Mouse (Mus musculus): ENCODE data around the gene Ppp2r2c. TPM values are rescaled to one million over a fixed set of nuclear protein-coding genes. Genes with fewer than 3 reads are reported as not detected.

Ppp2r2c gene
- polyA plus RNA-seq, 1 experiment from 2014 or later = 0.31 TPM

DNA sequence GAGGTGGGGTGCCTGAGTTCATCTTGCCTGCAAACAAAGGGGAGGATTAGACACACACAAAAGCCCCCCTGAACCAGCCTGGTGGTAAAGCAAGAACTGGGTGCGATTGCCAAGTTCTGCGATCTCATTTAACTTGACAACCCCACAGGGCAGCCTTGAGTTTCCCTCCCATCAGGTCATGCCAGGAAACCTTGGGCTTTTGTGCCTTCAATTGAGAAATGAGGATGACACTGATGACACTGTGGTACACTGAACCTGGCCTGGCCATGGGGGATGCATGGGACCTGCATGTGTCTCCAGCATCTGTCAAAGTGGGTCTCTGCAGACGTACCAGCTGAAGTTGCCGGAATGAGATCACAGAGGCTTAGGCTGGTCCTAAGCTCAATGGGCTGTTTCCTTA is 114.0 kb downstream of the Ppp2r2c start:
- no peak for ATAC-seq (ENCODE audit: insufficient number of reproducible peaks, insufficient read depth, low FRiP score, low TSS enrichment, low read depth)
- 92% methylated on average over 4 of the region's 4 CpGs for WGBS
- Histone ChIP-seq H3K4me1 (replicated peaks) (no peaks in the 10 kb centered on the region), H3K36me3 (peaks cover 15% of the 10 kb centered on the region; the same call in 1 of the 2 replicates), H3K9me3 (no peaks in the 10 kb centered on the region), H3K4me3 (replicated peaks) (no peak overlapping the region), H3K4me2 (no peak overlapping the region), H3K9ac (replicated peaks) (no peak overlapping the region), H3K27ac (no peak overlapping the region), H3K27me3 (no peaks in the 10 kb centered on the region; the same call in 1 of the 2 replicates)

DNA sequence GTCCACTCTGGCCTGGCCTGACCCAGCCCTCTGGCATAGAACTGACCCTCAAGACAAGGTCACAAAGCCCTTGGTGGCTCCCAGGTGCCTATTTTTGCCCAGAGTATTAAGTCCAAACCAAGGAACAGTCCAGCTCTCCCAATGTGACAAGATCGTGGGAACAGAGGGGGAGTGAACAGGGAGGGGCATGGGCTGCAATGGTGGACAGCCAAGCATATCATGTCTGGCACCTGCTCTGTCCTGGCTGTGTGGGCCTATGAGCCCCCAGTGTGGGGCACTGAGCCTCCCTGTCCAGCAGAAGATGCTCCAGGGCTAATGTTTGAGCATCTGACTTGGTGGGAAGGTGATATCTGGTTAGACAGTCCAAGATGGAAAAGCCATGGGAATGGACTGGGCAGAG is 118.3 kb downstream of the Ppp2r2c start:
- Histone ChIP-seq H3K4me2 (no peak overlapping the region), H3K36me3 (no peaks in the 10 kb centered on the region), H3K9me3 (no peaks in the 10 kb centered on the region), H3K4me1 (replicated peaks) (peaks cover 15% of the 10 kb centered on the region), H3K9ac (replicated peaks) (no peak overlapping the region), H3K27me3 (peaks cover 3% of the 10 kb centered on the region; the same call in 1 of the 2 replicates), H3K27ac (no peak overlapping the region), H3K4me3 (replicated peaks) (no peak overlapping the region)
- no peak for ATAC-seq (ENCODE audit: insufficient number of reproducible peaks, insufficient read depth, low FRiP score, low TSS enrichment, low read depth)
- 78% methylated on average over 1 of the region's 1 CpGs for WGBS

DNA sequence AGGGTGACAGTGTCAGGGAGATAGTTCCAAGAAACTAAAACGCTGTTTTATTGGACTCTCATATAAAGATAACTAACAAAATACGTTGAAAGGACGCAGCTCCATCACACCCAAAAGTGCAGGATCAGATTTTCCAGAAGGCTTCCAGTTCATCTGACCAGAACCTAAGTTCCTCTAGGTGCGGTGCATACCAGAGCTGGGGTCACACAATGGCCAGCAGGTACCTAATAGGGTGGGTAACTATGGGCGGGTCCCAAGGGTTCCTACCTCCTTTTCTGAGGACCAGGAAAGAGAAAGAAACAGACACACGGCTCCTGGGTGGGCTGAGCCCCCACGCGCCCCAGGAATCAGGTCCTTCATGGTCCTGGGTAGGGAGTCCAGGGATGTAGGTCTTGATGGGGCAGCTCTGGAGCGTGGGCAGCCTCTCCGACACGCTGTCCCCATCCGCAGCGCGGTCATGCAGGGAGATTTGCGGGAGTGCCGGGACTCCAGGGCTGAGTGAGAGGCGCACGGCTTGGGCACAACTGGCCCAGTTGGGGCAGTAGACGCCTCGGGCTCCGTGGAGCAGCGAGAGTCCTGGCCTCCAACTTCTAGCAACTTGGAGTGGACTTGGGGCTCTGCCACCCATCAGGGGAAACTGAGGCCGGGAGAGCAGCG is 119.9 kb downstream of the Ppp2r2c start:
- peak overlapping the region; percentile 94 for H3K4me2 ChIP-seq
- ATAC-seq (ENCODE audit: insufficient number of reproducible peaks, insufficient read depth, low FRiP score, low TSS enrichment, low read depth) = peak; percentile 29; the same call in 1 of the 2 replicates
- 11% methylated on average over 24 of the region's 24 CpGs for WGBS
- H3K27ac ChIP-seq = no peak overlapping the region; the same call in 1 of the 2 replicates
- no peaks in the 10 kb centered on the region for H3K9me3 ChIP-seq
- peaks cover 15% of the 10 kb centered on the region for H3K4me1 ChIP-seq (replicated peaks)
- no peaks in the 10 kb centered on the region for H3K36me3 ChIP-seq
- H3K27me3 ChIP-seq = peaks cover 3% of the 10 kb centered on the region; the same call in 1 of the 2 replicates
- H3K4me3 ChIP-seq (replicated peaks) = peak overlapping the region; percentile 69
- H3K9ac ChIP-seq (replicated peaks) = peak overlapping the region; percentile 77

DNA sequence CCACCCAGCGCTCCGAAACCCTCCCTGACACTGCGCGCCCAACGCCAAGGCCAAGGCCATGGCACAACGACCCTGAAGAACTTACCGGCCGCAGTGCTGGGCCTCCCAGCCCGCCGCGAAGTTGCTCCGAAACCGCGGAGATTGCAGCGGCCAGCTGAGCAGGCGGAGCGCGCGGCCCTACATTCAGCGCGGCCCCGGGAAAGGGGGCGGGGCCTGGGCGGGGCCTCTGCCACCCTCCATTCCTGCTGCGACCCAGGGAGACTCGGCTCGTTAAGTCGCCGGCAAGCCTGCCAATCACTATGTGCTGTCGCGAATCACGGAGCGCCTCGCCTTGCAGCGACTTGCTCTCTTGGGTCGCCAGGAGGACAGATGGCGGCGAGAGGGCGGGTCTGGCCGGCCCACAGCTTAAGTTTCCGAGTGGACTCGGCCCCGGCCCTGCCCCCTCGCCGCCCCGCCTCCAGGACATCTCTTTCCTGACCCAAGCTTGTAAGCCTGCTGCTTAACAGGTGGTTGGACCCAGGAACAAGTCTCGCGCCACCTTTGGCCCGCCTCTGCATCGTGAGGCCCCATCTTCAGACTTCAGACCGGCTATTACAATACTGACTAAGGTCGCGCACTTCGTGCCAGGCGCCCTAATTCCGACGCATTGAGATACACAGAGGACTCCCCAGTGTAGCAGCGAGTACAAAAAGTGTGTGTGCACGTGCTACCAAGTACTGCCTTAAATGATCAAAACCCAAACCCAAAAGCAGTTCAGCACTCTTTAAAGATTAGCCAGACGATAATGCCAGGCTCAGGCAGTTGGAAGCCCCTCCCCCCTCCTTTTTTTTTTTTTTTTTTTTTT is 120.7 kb downstream of the Ppp2r2c start, which contains the start of gene Wfs1:
Gene Wfs1 (minus strand): TSS at position 425 of the 844 bp plus-strand sequence.
- no peaks in the 10 kb centered on the region for H3K9me3 ChIP-seq
- H3K36me3 ChIP-seq = no peaks in the 10 kb centered on the region
- peak within 1 kb of the TSS; percentile 94 for H3K4me2 ChIP-seq
- peaks cover 15% of the 10 kb centered on the region for H3K4me1 ChIP-seq (replicated peaks)
- H3K27me3 ChIP-seq = peaks cover 3% of the 10 kb centered on the region; the same call in 1 of the 2 replicates
- peak within 1 kb of the TSS; percentile 69 for H3K4me3 ChIP-seq (replicated peaks)
- H3K9ac ChIP-seq (replicated peaks) = peak within 1 kb of the TSS; percentile 77
- under 1% methylated on average over 60 of the region's 60 CpGs for WGBS
- ATAC-seq (ENCODE audit: insufficient number of reproducible peaks, insufficient read depth, low FRiP score, low TSS enrichment, low read depth) = peak; percentile 97
- no peak within 1 kb of the TSS; the same call in 1 of the 2 replicates for H3K27ac ChIP-seq

- H3K36me3 ChIP-seq = no peaks in the 10 kb centered on the region
- H3K4me3 ChIP-seq (replicated peaks) = peak overlapping the region; percentile 69; the same call in 1 of the 2 replicates
- peaks cover 3% of the 10 kb centered on the region; the same call in 1 of the 2 replicates for H3K27me3 ChIP-seq
- no peak overlapping the region for H3K27ac ChIP-seq
- no peaks in the 10 kb centered on the region for H3K9me3 ChIP-seq
- ATAC-seq (ENCODE audit: insufficient number of reproducible peaks, insufficient read depth, low FRiP score, low TSS enrichment, low read depth) = no peak
- peak overlapping the region; percentile 94 for H3K4me2 ChIP-seq
- WGBS = 7% methylated on average over 3 of the region's 3 CpGs
- H3K4me1 ChIP-seq (replicated peaks) = peaks cover 15% of the 10 kb centered on the region
- H3K9ac ChIP-seq (replicated peaks) = no peak overlapping the region
Observed at GRCm38 (mm10) chr5:36989625-36989977, 121.3 kb downstream of the Ppp2r2c start.

DNA sequence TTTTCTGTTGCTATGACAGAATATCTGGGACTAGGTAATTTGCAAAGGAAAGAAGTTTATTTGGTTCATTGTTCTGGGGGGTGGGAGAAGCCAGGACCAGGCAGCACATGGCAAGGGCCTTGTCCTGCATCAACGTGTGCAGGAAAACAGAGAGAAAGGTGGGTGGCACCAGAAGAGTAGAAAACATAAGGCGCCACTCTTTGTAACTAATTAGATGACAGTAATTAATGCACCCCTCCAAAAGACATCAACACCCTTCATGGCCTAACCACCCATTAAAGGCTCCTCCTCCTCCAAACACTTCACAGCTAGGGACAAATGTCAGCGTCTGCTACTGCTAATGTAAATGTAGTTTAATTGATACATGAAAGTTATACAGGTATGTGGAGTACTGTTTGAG is 121.9 kb downstream of the Ppp2r2c start:
- H3K9me3 ChIP-seq = no peaks in the 10 kb centered on the region
- H3K4me3 ChIP-seq (replicated peaks) = no peak overlapping the region
- no peak for ATAC-seq (ENCODE audit: insufficient number of reproducible peaks, insufficient read depth, low FRiP score, low TSS enrichment, low read depth)
- no peak overlapping the region for H3K9ac ChIP-seq (replicated peaks)
- no peaks in the 10 kb centered on the region for H3K36me3 ChIP-seq
- H3K27me3 ChIP-seq = peaks cover 3% of the 10 kb centered on the region; the same call in 1 of the 2 replicates
- H3K4me1 ChIP-seq (replicated peaks) = peaks cover 15% of the 10 kb centered on the region
- H3K4me2 ChIP-seq = no peak overlapping the region
- 40% methylated on average over 3 of the region's 3 CpGs for WGBS
- H3K27ac ChIP-seq = no peak overlapping the region

- Histone ChIP-seq H3K4me3 (replicated peaks) (no peak overlapping the region), H3K4me1 (replicated peaks) (peaks cover 15% of the 10 kb centered on the region), H3K9ac (replicated peaks) (no peak overlapping the region), H3K4me2 (no peak overlapping the region), H3K27me3 (peaks cover 3% of the 10 kb centered on the region; the same call in 1 of the 2 replicates), H3K36me3 (no peaks in the 10 kb centered on the region), H3K9me3 (no peaks in the 10 kb centered on the region), H3K27ac (no peak overlapping the region)
- 55% methylated on average over 3 of the region's 3 CpGs for WGBS
- no peak for ATAC-seq (ENCODE audit: insufficient number of reproducible peaks, insufficient read depth, low FRiP score, low TSS enrichment, low read depth)
Observed at GRCm38 (mm10) chr5:36990631-36991350, 122.5 kb downstream of the Ppp2r2c start.

GRCm38 (mm10) chr5:36996410-36996809 is 128.1 kb downstream of the Ppp2r2c start:
- Histone ChIP-seq H3K9ac (replicated peaks) (no peak overlapping the region), H3K27ac (no peak overlapping the region)
- no peak for ATAC-seq (ENCODE audit: insufficient number of reproducible peaks, insufficient read depth, low FRiP score, low TSS enrichment, low read depth)

DNA sequence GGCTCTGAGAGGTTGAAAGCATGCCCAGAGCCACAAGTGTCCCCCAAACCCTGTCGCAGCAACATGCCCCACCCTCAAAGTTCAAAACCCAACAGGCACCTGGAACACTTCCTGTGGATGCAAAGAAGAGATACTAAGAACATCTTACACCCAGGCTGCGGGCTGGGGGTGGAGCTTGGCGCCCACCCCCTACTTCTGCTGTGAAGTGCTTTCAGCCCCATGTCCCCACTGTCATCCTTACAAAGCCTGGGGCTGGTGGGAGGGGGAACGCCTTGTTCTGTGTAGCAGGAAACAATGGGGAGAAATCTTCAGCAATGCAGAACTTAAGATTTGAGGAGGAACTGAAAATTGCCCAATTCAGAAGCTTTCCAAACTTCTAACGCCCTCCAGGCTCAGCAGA is 129.7 kb downstream of the Ppp2r2c start:
- 53% methylated on average over 5 of the region's 5 CpGs for WGBS
- Histone ChIP-seq H3K27me3 (peaks cover 17% of the 10 kb centered on the region; the same call in 1 of the 2 replicates), H3K4me1 (replicated peaks) (no peaks in the 10 kb centered on the region), H3K9me3 (no peaks in the 10 kb centered on the region), H3K9ac (replicated peaks) (no peak overlapping the region), H3K27ac (no peak overlapping the region), H3K36me3 (no peaks in the 10 kb centered on the region), H3K4me2 (no peak overlapping the region), H3K4me3 (replicated peaks) (no peak overlapping the region)
- ATAC-seq (ENCODE audit: insufficient number of reproducible peaks, insufficient read depth, low FRiP score, low TSS enrichment, low read depth) = no peak

More at GRCm38 (mm10) chr5:36996410-36996809, 128.1 kb downstream of the Ppp2r2c start:
- no peaks in the 10 kb centered on the region for H3K4me1 ChIP-seq (replicated peaks)
- 85% methylated on average over 14 of the region's 14 CpGs for WGBS
- no peaks in the 10 kb centered on the region for H3K9me3 ChIP-seq
- H3K4me3 ChIP-seq (replicated peaks) = no peak overlapping the region
- no peak overlapping the region for H3K4me2 ChIP-seq
- H3K36me3 ChIP-seq = no peaks in the 10 kb centered on the region
- peaks cover 17% of the 10 kb centered on the region; the same call in 1 of the 2 replicates for H3K27me3 ChIP-seq

- no peak for ATAC-seq (ENCODE audit: insufficient number of reproducible peaks, insufficient read depth, low FRiP score, low TSS enrichment, low read depth)
- H3K4me2 ChIP-seq = no peak overlapping the region
- 81% methylated on average over 9 of the region's 9 CpGs for WGBS
Observed at GRCm38 (mm10) chr5:37001002-37001401, 132.7 kb downstream of the Ppp2r2c start.

More at GRCm38 (mm10) chr5:37001002-37001401, 132.7 kb downstream of the Ppp2r2c start:
- Histone ChIP-seq H3K4me1 (replicated peaks) (no peaks in the 10 kb centered on the region), H3K27me3 (peaks cover 17% of the 10 kb centered on the region; the same call in 1 of the 2 replicates), H3K9ac (replicated peaks) (no peak overlapping the region), H3K9me3 (no peaks in the 10 kb centered on the region), H3K36me3 (no peaks in the 10 kb centered on the region), H3K27ac (no peak overlapping the region), H3K4me3 (replicated peaks) (no peak overlapping the region)
